Mouse (Mus musculus): ENCODE results near the gene Rab14.

DNA sequence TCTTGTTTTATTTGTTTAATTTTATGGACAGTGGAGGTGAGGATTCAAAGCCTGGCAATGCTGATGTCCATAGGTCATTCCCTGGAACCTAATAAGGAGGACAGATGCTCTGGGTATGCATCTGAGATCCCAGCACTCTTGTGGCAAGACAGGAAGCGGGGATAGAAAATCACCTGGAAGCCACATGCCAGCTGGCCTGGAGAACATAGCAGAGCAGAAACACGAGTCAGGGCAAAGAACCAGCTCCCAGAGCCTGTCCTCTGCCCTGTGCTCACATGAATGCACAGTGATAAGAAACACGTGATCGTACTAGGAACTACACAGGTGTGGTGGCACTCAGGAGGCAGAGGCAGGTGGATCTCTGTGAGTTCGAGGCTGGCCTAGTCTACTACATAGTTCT, 34.1 kb downstream of the Rab14 start:
- no peak for TF ChIP-seq GATA1 (IDR thresholded peaks at IDR 0.05; ENCODE audit: borderline replicate concordance, low read length)
- no peak for TF ChIP-seq FLI1 (IDR thresholded peaks at IDR 0.05; ENCODE audit: low read length)

All from megakaryocyte, embryonic 14.5 days (primary cell).